Mouse (Mus musculus) kidney, adult 2 months (tissue): ENCODE results near the gene Nt5c2. TPM values are rescaled to one million over a fixed set of nuclear protein-coding genes. Genes with fewer than 3 reads are reported as not detected.

Source experiments
- DNase-seq: peaks from one replicate; pipeline ENCODE4 v3.0.0; 2021
- H3K27ac ChIP-seq: fragments of 200-500 bp; 2 replicates; pipeline ENCODE4 v1.5.1; 2012; ENCODE audit warnings: low read depth, low read length, control low read depth, inconsistent platforms; ENCODE audit not compliant: insufficient read depth
- H3K27me3 ChIP-seq: fragments of 200-500 bp; replicated peaks from 2 replicates; pipeline ENCODE4 v1.6.1; 2012; ENCODE audit warnings: mild to moderate bottlenecking, moderate library complexity, low read length, inconsistent platforms; ENCODE audit not compliant: control insufficient read depth, insufficient read depth
- H3K36me3 ChIP-seq: fragments of 200-500 bp; 2 replicates; pipeline ENCODE4 v1.6.1; 2012; ENCODE audit warnings: mild to moderate bottlenecking, moderate library complexity, low read length, inconsistent platforms; ENCODE audit not compliant: control insufficient read depth, insufficient read depth
- H3K4me1 ChIP-seq: fragments of 200-500 bp; 2 replicates; pipeline ENCODE4 v1.6.1; 2011; ENCODE audit warnings: low read length; ENCODE audit not compliant: control insufficient read depth, insufficient read depth
- H3K4me3 ChIP-seq: fragments of 200-500 bp; 2 replicates; pipeline ENCODE4 v1.5.1; 2011; ENCODE audit warnings: mild to moderate bottlenecking, low read depth, low read length, control low read depth; ENCODE audit not compliant: insufficient read depth
- CTCF ChIP-seq: fragments of 200-500 bp; conservative IDR thresholded peaks from 2 replicates; pipeline ENCODE4 v1.5.1; 2011; ENCODE audit warnings: low read depth, mild to moderate bottlenecking, control low read depth, low read length, moderate library complexity, mixed read lengths; ENCODE audit not compliant: insufficient read depth, insufficient read length
- POLR2A ChIP-seq: fragments of 200-500 bp; IDR thresholded peaks from one replicate; pipeline ENCODE4 v1.6.1; 2011; ENCODE audit warnings: low read depth, low read length, control low read depth
- WGBS: fragments of 180-500 bp; shearing (Covaris S2); methylation state at CpG from one replicate; pipeline ENCODE4 v1.1.7; 2018; 5-methylcytosine and 5-hydroxymethylcytosine counted together
- polyA plus RNA-seq: library from polyadenylated mRNA; depleted of rRNA; stranded (reverse); fragments of >200 nt; gene quantifications from 2 replicates; pipeline ENCODE4 v1.2.3, GENCODE M21; 2012

Gene Nt5c2
- polyA plus RNA-seq, 1 experiment, result 36.3 TPM

GRCm38 (mm10) chr19:46989479-46990152 lies 25.3 kb downstream of the Nt5c2 start:
- no peak overlapping the region for H3K4me3 ChIP-seq
- no peaks in the 10 kb centered on the region for H3K27me3 ChIP-seq
- peak overlapping the region; percentile 95 for H3K27ac ChIP-seq
- peaks cover 17% of the 10 kb centered on the region for H3K4me1 ChIP-seq
- peak; percentile 67 for DNase-seq
- 47% methylated on average over 20 of the region's 20 CpGs for WGBS
- no peaks in the 10 kb centered on the region for H3K36me3 ChIP-seq
- TF ChIP-seq POLR2A (no peak), CTCF (no peak)

DNA sequence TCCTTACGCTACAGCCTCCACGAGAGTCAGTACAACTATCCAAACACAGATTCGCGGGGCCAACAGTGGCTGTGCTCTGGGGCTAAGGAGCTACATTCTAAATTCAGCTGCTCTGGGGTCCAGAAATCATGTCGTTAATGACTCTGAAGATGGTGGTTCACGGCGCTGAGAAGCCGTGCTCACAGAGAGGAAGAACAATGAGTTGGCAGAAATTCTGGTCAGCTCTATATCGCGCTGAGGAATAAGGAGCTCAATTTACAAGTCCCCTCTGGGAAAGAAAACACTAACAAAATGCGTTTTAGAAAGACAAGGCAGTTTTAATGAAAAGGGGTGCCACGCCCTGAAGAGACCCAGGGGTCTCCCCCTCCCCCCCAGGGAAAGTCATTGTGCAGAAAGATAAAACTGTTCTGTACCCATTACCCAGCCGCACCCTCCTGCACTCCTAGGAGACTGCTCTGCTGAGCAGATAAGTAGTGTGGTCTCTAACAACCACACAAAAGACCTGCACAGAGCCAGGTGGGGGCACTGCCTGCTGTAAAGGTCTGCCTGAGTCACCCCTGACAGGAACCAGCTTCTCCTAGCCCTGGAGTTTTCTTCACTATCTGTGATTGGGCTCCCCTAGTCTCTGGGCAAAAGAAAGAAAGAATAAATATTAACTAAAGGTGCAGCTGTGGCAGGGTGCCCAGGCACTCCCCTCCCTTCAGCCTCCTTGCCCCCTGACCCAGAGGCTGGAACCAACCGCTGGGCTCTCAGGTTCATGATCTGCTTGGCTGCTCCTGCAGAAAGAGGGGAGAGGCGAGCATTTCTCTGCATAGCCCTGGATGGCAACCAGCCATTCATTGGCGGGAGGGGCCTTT lies 26.5 kb downstream of the Nt5c2 start:
- H3K36me3 ChIP-seq, result no peaks in the 10 kb centered on the region
- no peak overlapping the region for H3K4me3 ChIP-seq
- no peaks in the 10 kb centered on the region for H3K27me3 ChIP-seq
- TF ChIP-seq CTCF (no peak), POLR2A (no peak)
- peak; percentile 97 for DNase-seq
- peak overlapping the region; percentile 86 for H3K27ac ChIP-seq
- peaks cover 24% of the 10 kb centered on the region for H3K4me1 ChIP-seq
- 26% methylated on average over 16 of the region's 16 CpGs for WGBS

DNA sequence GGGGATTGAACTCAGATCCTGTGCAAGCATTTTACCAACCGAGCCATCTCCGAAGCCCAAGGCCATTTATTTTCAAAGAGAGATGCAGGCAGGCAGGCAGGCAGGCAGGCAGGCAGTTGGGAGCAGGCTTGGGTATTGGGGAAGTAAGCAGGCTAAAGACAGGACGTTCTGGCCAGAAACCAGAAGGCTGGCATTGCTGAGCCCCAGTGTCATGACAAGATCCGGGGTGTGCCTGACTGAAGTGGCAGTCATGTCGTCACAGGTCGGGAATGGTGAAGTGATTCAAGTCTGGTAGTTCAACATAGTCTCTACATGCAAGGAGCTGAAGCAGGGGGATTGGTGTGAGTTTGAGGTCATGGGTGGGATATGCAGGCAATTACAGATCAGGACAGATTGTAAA lies 27.3 kb downstream of the Nt5c2 start:
- TF ChIP-seq POLR2A (no peak), CTCF (no peak)
- WGBS, result 64% methylated on average over 6 of the region's 6 CpGs
- H3K27ac ChIP-seq, result no peak overlapping the region; the same call in 1 of the 2 replicates
- no peaks in the 10 kb centered on the region for H3K36me3 ChIP-seq
- H3K4me3 ChIP-seq, result no peak overlapping the region
- H3K27me3 ChIP-seq, result no peaks in the 10 kb centered on the region
- H3K4me1 ChIP-seq, result peaks cover 24% of the 10 kb centered on the region
- peak; percentile 22 for DNase-seq

GRCm38 (mm10) chr19:46984726-46985622 lies 30.0 kb downstream of the Nt5c2 start:
- H3K27ac ChIP-seq, result no peak overlapping the region
- H3K27me3 ChIP-seq, result no peaks in the 10 kb centered on the region
- TF ChIP-seq CTCF (no peak), POLR2A (no peak)
- WGBS, result 74% methylated on average over 13 of the region's 13 CpGs
- no peak for DNase-seq
- peaks cover 20% of the 10 kb centered on the region for H3K4me1 ChIP-seq
- H3K36me3 ChIP-seq, result no peaks in the 10 kb centered on the region
- no peak overlapping the region for H3K4me3 ChIP-seq

GRCm38 (mm10) chr19:46983966-46984380 lies 31.0 kb downstream of the Nt5c2 start:
- no peak for DNase-seq
- no peaks in the 10 kb centered on the region for H3K27me3 ChIP-seq
- 29% methylated on average over 11 of the region's 11 CpGs for WGBS
- no peak for TF ChIP-seq POLR2A
- TF ChIP-seq CTCF, result no peak
- H3K4me1 ChIP-seq, result peaks cover 20% of the 10 kb centered on the region
- H3K36me3 ChIP-seq, result no peaks in the 10 kb centered on the region
- H3K27ac ChIP-seq, result peak overlapping the region; percentile 6
- H3K4me3 ChIP-seq, result no peak overlapping the region

- peak; percentile 40 for DNase-seq
- no peak for TF ChIP-seq POLR2A
- no peak for TF ChIP-seq CTCF
- WGBS, result 23% methylated on average over 14 of the region's 14 CpGs
- H3K4me1 ChIP-seq, result peaks cover 25% of the 10 kb centered on the region
- no peak overlapping the region for H3K4me3 ChIP-seq
- H3K27me3 ChIP-seq, result no peaks in the 10 kb centered on the region
- H3K36me3 ChIP-seq, result no peaks in the 10 kb centered on the region
- peak overlapping the region; percentile 6 for H3K27ac ChIP-seq
Measured at GRCm38 (mm10) chr19:46983352-46983965, 31.5 kb downstream of the Nt5c2 start.
